Mouse (Mus musculus): ENCODE measurements around the gene Cactin.
A peak's percentile ranks its signal among the peaks of the same experiment; 100 is the strongest.

Cactin gene

GRCm38 (mm10) chr10:81298369-81299100, 22.4 kb upstream of the Cactin start:
- no peak for DNase-seq

GRCm38 (mm10) chr10:81299585-81300351, 21.1 kb upstream of the Cactin start:
- no peak for DNase-seq

GRCm38 (mm10) chr10:81300352-81300907, 20.5 kb upstream of the Cactin start:
- no peak for DNase-seq

DNA sequence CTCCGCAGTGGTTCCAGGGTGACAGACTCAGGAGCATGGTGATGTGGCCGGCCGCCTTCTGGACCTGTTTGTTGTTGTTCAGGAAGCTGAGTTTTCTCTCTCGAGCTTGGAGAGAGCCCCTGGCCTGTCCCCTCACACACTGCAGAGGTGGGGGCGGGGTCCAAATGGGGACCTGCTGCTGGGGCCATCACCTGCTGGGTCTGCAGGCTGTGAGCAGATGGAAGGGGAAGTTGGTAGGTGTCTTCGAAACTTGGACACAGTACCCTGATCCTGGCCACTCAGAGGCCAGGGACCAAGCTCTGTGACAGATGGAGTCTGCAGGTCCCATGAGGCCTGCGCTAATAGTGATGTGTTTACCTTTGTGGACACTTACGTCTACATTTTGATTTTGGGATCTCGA, 19.6 kb upstream of the Cactin start:
- DNase-seq, result no peak

DNA sequence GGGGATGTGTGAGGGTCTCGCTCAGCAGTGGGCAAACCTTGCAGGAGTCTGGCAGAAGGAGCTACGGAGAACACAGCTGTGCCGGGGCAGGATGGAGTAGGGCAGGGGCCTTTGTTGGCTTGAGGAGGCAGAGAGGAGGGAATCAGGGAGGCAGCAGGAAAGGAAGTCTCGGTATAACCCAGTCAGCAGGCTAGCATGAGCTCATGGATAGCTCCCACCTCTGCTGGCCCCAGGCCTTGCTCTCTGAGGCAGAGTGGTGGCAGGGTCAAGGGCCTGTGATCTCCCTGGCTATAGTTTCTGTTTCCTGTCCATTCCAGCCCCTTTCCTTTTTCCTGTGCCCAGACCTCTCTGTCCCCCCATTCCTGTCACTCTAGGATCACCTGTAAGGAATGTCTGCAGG, 18.6 kb upstream of the Cactin start:
- no peak for DNase-seq

GRCm38 (mm10) chr10:81302781-81303218, 18.1 kb upstream of the Cactin start:
- peak; percentile 52 for DNase-seq

- DNase-seq, result no peak
Measured at GRCm38 (mm10) chr10:81303258-81303657, 17.6 kb upstream of the Cactin start.

GRCm38 (mm10) chr10:81303761-81304160, 17.1 kb upstream of the Cactin start:
- no peak for DNase-seq

GRCm38 (mm10) chr10:81304597-81305238, 16.2 kb upstream of the Cactin start:
- DNase-seq, result peak; percentile 68

- no peak for DNase-seq
Measured at GRCm38 (mm10) chr10:81305663-81306062, 15.2 kb upstream of the Cactin start.

- no peak for DNase-seq
Measured at GRCm38 (mm10) chr10:81306173-81306668, 14.7 kb upstream of the Cactin start.

DNA sequence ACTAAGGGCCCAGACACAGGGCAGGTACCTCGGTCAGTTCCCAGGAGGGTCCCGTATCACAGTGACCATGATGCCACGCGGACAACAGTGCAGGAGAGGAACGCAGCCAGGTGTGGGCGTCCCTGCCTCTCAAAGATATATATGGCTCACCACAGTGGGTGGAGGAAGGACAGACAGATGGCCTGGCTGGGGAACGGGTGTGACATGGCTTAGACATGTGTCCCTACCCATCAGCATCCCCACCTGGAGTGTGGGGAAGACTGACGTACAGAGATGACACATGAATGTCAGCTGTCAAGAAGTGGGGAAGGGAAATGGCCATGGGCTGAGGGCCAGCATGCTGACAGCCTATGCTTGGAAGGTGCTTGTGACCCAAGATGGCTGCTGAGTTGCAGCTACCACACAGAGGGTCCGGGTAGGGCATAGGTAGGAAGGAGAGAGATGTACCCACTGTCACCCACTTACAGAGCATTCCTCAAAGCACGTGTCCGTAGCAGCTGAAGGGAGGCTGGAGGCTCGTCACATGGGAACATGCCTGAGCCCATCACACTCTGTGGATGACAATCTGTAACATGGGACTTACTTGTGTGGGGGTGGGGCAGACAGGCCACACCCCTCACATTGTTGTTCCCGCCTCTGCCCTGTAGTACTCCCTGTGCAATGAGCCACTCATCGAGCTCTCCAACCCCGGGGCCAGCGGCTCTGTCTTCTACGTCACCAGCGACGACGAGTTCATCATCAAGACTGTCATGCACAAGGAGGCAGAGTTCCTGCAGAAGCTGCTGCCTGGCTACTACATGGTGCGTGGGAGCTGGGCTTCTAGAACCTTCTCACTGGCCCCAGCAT, 13.8 kb upstream of the Cactin start:
- DNase-seq, result no peak

DNA sequence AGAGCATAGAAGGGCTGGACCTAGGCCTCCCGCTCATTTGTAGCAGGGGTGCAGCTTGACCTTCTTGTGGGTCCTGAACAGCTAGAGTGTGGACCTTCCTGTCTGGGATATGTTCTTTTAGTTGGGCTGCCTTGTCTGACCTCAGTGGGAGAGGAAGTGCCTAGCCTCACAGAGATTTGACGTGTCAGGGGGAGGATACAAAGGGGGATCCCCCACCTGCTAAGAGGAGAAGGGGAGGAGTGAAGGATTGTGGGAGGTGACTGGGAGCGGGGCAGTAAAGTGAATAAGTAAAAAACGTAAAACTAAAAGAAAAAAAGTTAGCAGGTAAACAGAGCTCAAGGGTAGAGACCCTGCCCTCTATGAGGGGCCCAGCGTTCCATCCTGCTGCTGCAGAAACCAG, 11.3 kb upstream of the Cactin start:
- DNase-seq, result no peak

DNA sequence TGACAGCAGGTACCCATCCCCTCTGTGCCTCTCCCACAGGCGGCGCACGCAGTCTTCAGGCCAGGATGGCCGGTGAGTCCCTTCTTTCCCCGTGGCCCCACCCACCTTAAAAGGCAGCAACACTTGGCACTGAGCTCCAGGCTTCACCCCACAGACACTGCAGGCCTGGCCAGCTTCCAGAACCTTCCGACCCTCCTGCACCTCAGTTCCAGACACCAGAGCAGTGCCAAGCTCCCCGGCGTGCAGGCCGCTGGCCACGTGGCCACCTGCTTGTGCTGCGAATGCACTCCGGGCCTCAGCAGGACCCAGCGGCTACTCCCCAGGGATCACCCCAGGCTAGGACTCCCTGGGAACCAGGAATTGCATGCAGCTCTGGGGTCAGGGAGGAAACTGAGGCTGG, 7.3 kb upstream of the Cactin start:
- DNase-seq, result no peak

- DNase-seq, result no peak
Measured at GRCm38 (mm10) chr10:81314201-81314600, 6.7 kb upstream of the Cactin start.

- DNase-seq, result no peak
Measured at GRCm38 (mm10) chr10:81315587-81315986, 5.3 kb upstream of the Cactin start.

GRCm38 (mm10) chr10:81316338-81317060, 4.4 kb upstream of the Cactin start:
- DNase-seq, result no peak

DNA sequence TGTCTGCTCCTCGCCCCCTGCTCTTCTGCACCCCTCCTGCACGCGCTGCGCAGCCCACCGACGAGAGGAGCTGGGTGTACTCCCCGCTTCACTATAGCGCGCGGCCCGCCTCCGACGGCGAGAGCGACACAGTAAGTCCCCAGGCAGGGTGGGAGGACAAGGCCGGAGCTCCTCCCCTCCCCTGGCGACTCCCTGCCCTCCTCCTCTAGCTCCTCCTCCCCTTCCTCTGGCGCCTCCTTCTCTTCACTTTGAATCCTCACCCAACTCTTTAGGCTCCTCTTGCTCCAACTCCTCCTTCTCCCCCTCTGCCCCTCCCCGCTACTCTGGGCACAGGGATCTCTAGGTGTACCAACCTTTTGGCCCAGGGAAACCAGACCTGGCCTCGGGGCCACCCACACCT, 3.6 kb upstream of the Cactin start:
- peak; percentile 79 for DNase-seq

DNA sequence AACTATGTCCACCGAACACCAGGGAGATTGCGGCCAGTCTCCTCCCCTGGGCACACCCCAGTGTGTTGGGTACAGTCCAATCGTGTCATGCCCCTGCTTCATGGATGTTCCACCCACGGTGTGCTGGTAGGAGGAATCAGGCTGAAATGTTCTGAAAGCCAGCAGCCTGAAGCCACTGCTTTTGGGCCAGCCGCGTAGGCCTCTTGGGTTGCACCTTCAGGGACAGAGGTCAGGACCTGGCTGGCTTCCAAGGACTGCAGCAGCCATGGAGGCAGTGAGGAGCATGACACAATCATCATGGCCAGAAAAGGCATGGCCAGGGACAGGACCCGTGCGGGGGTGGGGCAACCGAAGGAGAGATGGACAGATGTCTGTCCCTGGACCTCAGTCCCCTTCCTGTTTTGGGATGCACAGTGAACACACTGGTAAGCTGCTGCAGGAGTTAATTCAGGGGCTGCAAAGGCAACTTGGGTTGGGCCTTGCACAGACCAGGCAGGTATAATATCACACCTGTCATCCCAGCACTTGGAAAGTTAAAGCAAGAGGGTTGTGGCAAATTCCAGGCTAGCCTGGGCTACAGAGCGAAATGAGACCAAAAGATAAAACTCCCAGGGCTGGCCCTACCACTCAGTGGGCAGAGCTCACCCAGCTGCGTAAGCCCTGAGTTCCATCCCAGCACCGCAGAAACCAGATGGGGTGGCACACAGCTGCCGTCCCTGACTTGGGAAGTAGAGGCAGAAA, 2.1 kb upstream of the Cactin start:
- no peak for DNase-seq

DNA sequence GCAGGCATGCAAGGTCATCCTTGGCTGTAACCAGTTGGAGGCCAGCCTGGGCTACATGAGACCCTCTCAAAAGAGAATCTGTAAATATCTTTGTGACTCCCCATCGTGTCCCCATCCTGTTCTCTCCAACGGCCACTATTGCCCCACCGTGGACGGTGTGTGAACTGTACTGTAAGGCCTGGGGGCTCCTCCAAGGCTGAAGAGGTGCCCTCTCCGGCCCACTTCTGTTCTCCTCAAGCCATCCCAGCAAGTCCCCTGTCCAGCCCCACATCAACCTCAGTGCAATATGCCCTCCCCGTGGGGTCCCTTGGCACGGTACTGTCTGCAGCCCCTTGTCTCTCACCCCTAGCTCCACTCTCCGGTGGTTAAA, 1.6 kb upstream of the Cactin start:
- DNase-seq, result no peak

Data from liver (tissue).